Mouse (Mus musculus) hindbrain, embryonic 14.5 days (tissue): ENCODE results near the gene Tpt1. TPM values are rescaled to one million over a fixed set of nuclear protein-coding genes. Genes with fewer than 3 reads are reported as not detected.

Experiments
- ATAC-seq: fragments of 200-750 bp; cut with Nextera tagmentation; 2 replicates; pipeline ENCODE4 v1.8.0; 2017; ENCODE audit warnings: moderate number of reproducible peaks, mild to moderate bottlenecking, moderate TSS enrichment, moderate library complexity; ENCODE audit not compliant: low FRiP score
- DNase-seq: peaks from one replicate; pipeline ENCODE4 v3.0.0-alpha.2; 2015; ENCODE audit warnings: low spot score
- H3K27ac ChIP-seq: fragments of 300-500 bp; sonication (generic); 2 replicates; pipeline ENCODE4 v1.5.1; 2014; ENCODE audit warnings: mild to moderate bottlenecking, moderate library complexity
- H3K27me3 ChIP-seq: fragments of 300-500 bp; sonication (generic); 2 replicates; pipeline ENCODE4 v1.6.1; 2014; ENCODE audit warnings: mild to moderate bottlenecking, low read length, mixed read lengths; ENCODE audit not compliant: control insufficient read depth, insufficient read depth
- H3K36me3 ChIP-seq: fragments of 300-500 bp; sonication (generic); replicated peaks from 2 replicates; pipeline ENCODE4 v1.6.1; 2014; ENCODE audit not compliant: control insufficient read depth, insufficient read depth
- H3K4me1 ChIP-seq: fragments of 300-500 bp; sonication (generic); replicated peaks from 2 replicates; pipeline ENCODE4 v1.6.1; 2014; ENCODE audit warnings: antibody characterized with exemption, low read length, mixed read lengths; ENCODE audit not compliant: control insufficient read depth, insufficient read depth
- H3K4me2 ChIP-seq: fragments of 300-500 bp; sonication (generic); replicated peaks from 2 replicates; pipeline ENCODE4 v1.6.1; 2014; ENCODE audit warnings: mild to moderate bottlenecking, moderate library complexity
- H3K4me3 ChIP-seq: fragments of 300-500 bp; sonication (generic); replicated peaks from 2 replicates; pipeline ENCODE4 v1.5.1; 2014; ENCODE audit warnings: mild to moderate bottlenecking, low read length
- H3K9ac ChIP-seq: fragments of 300-500 bp; sonication (generic); 2 replicates; pipeline ENCODE4 v1.6.1; 2014
- H3K9me3 ChIP-seq: fragments of 300-500 bp; sonication (generic); 2 replicates; pipeline ENCODE4 v1.6.1; 2016; ENCODE audit warnings: low read length; ENCODE audit not compliant: control insufficient read depth
- WGBS: fragments of 180-500 bp; shearing (Covaris S2); extraction: QIAGEN DNeasy Blood & Tissue Kit; methylation state at CpG from one replicate; pipeline ENCODE4 v1.1.7; 2014; 5-methylcytosine and 5-hydroxymethylcytosine counted together
- polyA plus RNA-seq: library from polyadenylated mRNA; unstranded; fragments of >200 nt; fragmentation: Nextera tagmentation; extraction: Ambion mirVana; gene quantifications from 2 replicates; pipeline ENCODE4 v1.2.1, GENCODE M21; 2014

Tpt1 gene
- polyA plus RNA-seq, 1 experiment from 2014 or later, result 871 TPM

GRCm38 (mm10) chr14:75883330-75883729 is 38.4 kb downstream of the Tpt1 start:
- Histone ChIP-seq H3K27ac (no peak overlapping the region), H3K4me1 (no peaks in the 10 kb centered on the region; the same call in 1 of the 2 replicates), H3K36me3 (no peaks in the 10 kb centered on the region), H3K4me2 (no peak overlapping the region), H3K9ac (no peak overlapping the region), H3K27me3 (no peaks in the 10 kb centered on the region), H3K4me3 (no peak overlapping the region), H3K9me3 (no peaks in the 10 kb centered on the region)
- WGBS, result 71% methylated on average over 5 of the region's 5 CpGs
- DNase-seq (no peak), ATAC-seq (no peak)

DNA sequence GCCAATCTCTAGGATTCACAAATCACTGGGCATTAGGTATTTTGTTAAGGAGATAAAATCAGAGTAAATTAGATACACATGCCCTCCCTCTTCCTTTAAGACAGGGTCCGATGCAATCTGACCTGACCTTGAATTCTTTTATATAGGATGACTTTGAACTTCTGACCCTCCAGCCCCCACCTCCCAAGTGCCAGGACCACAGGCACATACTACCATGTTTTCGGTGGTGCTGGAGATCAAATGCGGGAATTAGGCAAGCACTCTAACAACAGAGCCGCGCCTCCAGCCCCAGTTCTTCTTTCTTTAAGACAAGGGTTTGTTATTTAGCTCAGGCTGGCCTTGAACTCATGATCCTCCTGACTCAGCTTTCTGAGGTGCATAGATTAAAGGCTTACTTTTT is 39.0 kb downstream of the Tpt1 start:
- H3K4me1 ChIP-seq, result no peaks in the 10 kb centered on the region; the same call in 1 of the 2 replicates
- H3K4me2 ChIP-seq, result no peak overlapping the region
- no peaks in the 10 kb centered on the region for H3K9me3 ChIP-seq
- H3K27me3 ChIP-seq, result no peaks in the 10 kb centered on the region
- 80% methylated on average over 5 of the region's 5 CpGs for WGBS
- no peak overlapping the region for H3K4me3 ChIP-seq
- no peak for ATAC-seq
- no peak overlapping the region for H3K27ac ChIP-seq
- no peak overlapping the region for H3K9ac ChIP-seq
- no peak for DNase-seq
- no peaks in the 10 kb centered on the region for H3K36me3 ChIP-seq

DNA sequence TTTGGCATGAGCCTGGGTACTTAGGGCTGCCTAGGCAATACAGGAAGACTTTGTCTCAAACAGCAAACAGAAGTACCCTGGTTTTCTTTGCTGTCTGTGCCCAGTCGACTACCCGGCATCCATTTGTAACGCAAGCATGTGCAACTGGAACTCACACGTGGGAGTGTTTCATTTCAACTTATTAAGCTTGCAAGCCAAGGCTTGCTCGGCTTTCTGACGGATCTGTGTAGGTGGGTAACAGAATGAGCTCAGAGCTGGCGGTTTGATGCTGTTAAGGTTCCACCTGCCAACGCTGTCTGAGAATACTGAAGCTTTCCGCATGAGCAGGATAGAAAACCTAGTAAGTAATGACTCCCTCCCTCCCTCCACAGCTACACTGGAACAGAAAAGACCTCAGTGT is 47.2 kb downstream of the Tpt1 start:
- H3K4me3 ChIP-seq, result no peak overlapping the region
- no peak overlapping the region for H3K27ac ChIP-seq
- no peak overlapping the region for H3K9ac ChIP-seq
- DNase-seq (no peak), ATAC-seq (no peak)
- H3K4me2 ChIP-seq, result no peak overlapping the region
- H3K9me3 ChIP-seq, result no peaks in the 10 kb centered on the region
- H3K36me3 ChIP-seq, result peaks cover 16% of the 10 kb centered on the region; the same call in 1 of the 2 replicates
- no peaks in the 10 kb centered on the region for H3K27me3 ChIP-seq
- H3K4me1 ChIP-seq, result no peaks in the 10 kb centered on the region
- 86% methylated on average over 9 of the region's 9 CpGs for WGBS

Other genes with a start within 250 kb of the Tpt1 start
- gene Erich6b, start 202.8 kb upstream of the Tpt1 start, polyA plus RNA-seq, result not detected in 2 replicates
- gene Cog3, start 90.6 kb upstream of the Tpt1 start, polyA plus RNA-seq, result 23.1 and 23.8 TPM in 2 replicates
- gene Slc25a30, start 58.1 kb upstream of the Tpt1 start, polyA plus RNA-seq, result 10.5 and 12.8 TPM in 2 replicates
- gene Kctd4, start 109.9 kb downstream of the Tpt1 start, polyA plus RNA-seq, result 7.9 and 9.0 TPM in 2 replicates
- 39.5 and 41.8 TPM in 2 replicates for gene Gtf2f2, start 165.8 kb downstream of the Tpt1 start, polyA plus RNA-seq